Mouse (Mus musculus) intestine, embryonic 14.5 days (tissue): Measurements from ENCODE around the gene Fnbp4. TPM values are rescaled to one million over a fixed set of nuclear protein-coding genes. Genes with fewer than 3 reads are reported as not detected.

Experiments used
- ATAC-seq: fragments of 200-750 bp; cut with Nextera tagmentation; replicated peaks from 2 replicates; pipeline ENCODE4 v1.8.0; 2017; ENCODE audit warnings: low read depth, moderate number of reproducible peaks, moderate TSS enrichment, moderate library complexity; ENCODE audit not compliant: low FRiP score, low TSS enrichment
- DNase-seq: peaks from one replicate; pipeline ENCODE4 v3.0.0-alpha.2; 2018; ENCODE audit warnings: low spot score
- H3K27ac ChIP-seq: fragments of 300-500 bp; sonication (generic); 2 replicates; pipeline ENCODE4 v1.5.1; 2014; ENCODE audit warnings: low read depth, mild to moderate bottlenecking, control low read depth
- H3K27me3 ChIP-seq: fragments of 300-500 bp; sonication (generic); replicated peaks from 2 replicates; pipeline ENCODE4 v1.6.1; 2014; ENCODE audit warnings: low read length, control low read depth; ENCODE audit not compliant: control insufficient read depth, insufficient read depth
- H3K36me3 ChIP-seq: fragments of 300-500 bp; sonication (generic); 2 replicates; pipeline ENCODE4 v1.6.1; 2014; ENCODE audit warnings: low read length, control low read depth; ENCODE audit not compliant: control insufficient read depth, insufficient read depth
- H3K4me1 ChIP-seq: fragments of 300-500 bp; sonication (generic); replicated peaks from 2 replicates; pipeline ENCODE4 v1.6.1; 2014; ENCODE audit warnings: low read length, control low read depth, mixed read lengths; ENCODE audit not compliant: control insufficient read depth, insufficient read depth
- H3K4me2 ChIP-seq: fragments of 300-500 bp; sonication (generic); 2 replicates; pipeline ENCODE4 v1.6.1; 2014; ENCODE audit warnings: low read length
- H3K4me3 ChIP-seq: fragments of 300-500 bp; sonication (generic); 2 replicates; pipeline ENCODE4 v1.5.1; 2014; ENCODE audit warnings: low read depth, low read length, control low read depth, mixed read lengths
- H3K9ac ChIP-seq: fragments of 300-500 bp; sonication (generic); 2 replicates; pipeline ENCODE4 v1.6.1; 2014; ENCODE audit warnings: mild to moderate bottlenecking, low read length
- H3K9me3 ChIP-seq: fragments of 300-500 bp; sonication (generic); 2 replicates; pipeline ENCODE4 v1.6.1; 2016; ENCODE audit warnings: low read length, control low read depth; ENCODE audit not compliant: control insufficient read depth
- WGBS: fragments of 180-500 bp; shearing (Covaris S2); extraction: QIAGEN DNeasy Blood & Tissue Kit; methylation state at CpG from one replicate; pipeline ENCODE4 v1.1.7; 2014; 5-methylcytosine and 5-hydroxymethylcytosine counted together
- polyA plus RNA-seq: library from polyadenylated mRNA; unstranded; fragments of >200 nt; fragmentation: Nextera tagmentation; extraction: Ambion mirVana; gene quantifications from 2 replicates; pipeline ENCODE4 v1.2.1, GENCODE M21; 2014

Fnbp4 gene
- polyA plus RNA-seq, 1 experiment from 2014 or later: 87.7 TPM

GRCm38 (mm10) chr2:90739327-90739726, 5.8 kb upstream of the Fnbp4 start:
- H3K36me3 ChIP-seq: peaks cover 40% of the 10 kb centered on the region
- no peak overlapping the region for H3K4me3 ChIP-seq
- no peaks in the 10 kb centered on the region for H3K9me3 ChIP-seq
- no peak for ATAC-seq
- DNase-seq: no peak
- WGBS: 88% methylated on average over 3 of the region's 3 CpGs
- no peak overlapping the region for H3K4me2 ChIP-seq
- no peak overlapping the region for H3K27ac ChIP-seq
- no peaks in the 10 kb centered on the region for H3K27me3 ChIP-seq
- no peak overlapping the region for H3K9ac ChIP-seq
- no peaks in the 10 kb centered on the region for H3K4me1 ChIP-seq

GRCm38 (mm10) chr2:90739921-90740320, 5.2 kb upstream of the Fnbp4 start:
- H3K9ac ChIP-seq: no peak overlapping the region
- H3K4me2 ChIP-seq: no peak overlapping the region
- DNase-seq (no peak), ATAC-seq (no peak)
- peaks cover 34% of the 10 kb centered on the region for H3K36me3 ChIP-seq
- H3K4me3 ChIP-seq: no peak overlapping the region
- H3K9me3 ChIP-seq: no peaks in the 10 kb centered on the region
- H3K27ac ChIP-seq: no peak overlapping the region
- H3K27me3 ChIP-seq: no peaks in the 10 kb centered on the region
- WGBS: 91% methylated on average over 5 of the region's 5 CpGs
- H3K4me1 ChIP-seq: no peaks in the 10 kb centered on the region

GRCm38 (mm10) chr2:90744285-90745052, 701 bp upstream of the Fnbp4 start:
- Histone ChIP-seq H3K27ac (peak overlapping the region; percentile 96), H3K4me3 (peak overlapping the region; percentile 97), H3K27me3 (no peaks in the 10 kb centered on the region), H3K36me3 (peaks cover 20% of the 10 kb centered on the region), H3K9me3 (no peaks in the 10 kb centered on the region), H3K4me1 (peaks cover 10% of the 10 kb centered on the region; the same call in 1 of the 2 replicates), H3K4me2 (peak overlapping the region; percentile 57), H3K9ac (peak overlapping the region; percentile 37)
- DNase-seq (peak; percentile 59), ATAC-seq (no peak)
- 65% methylated on average over 12 of the region's 12 CpGs for WGBS

GRCm38 (mm10) chr2:90745740-90746537, 769 bp downstream of the Fnbp4 start:
- ATAC-seq (peak; percentile 47), DNase-seq (no peak)
- Histone ChIP-seq H3K27ac (peak overlapping the region; percentile 96), H3K36me3 (peaks cover 33% of the 10 kb centered on the region), H3K4me1 (peaks cover 10% of the 10 kb centered on the region; the same call in 1 of the 2 replicates), H3K4me2 (peak overlapping the region; percentile 88), H3K4me3 (peak overlapping the region; percentile 97), H3K9me3 (no peaks in the 10 kb centered on the region), H3K9ac (peak overlapping the region; percentile 96), H3K27me3 (no peaks in the 10 kb centered on the region)
- WGBS: under 1% methylated on average over 53 of the region's 54 CpGs

- H3K27ac ChIP-seq: no peak overlapping the region; the same call in 1 of the 2 replicates
- H3K9me3 ChIP-seq: no peaks in the 10 kb centered on the region
- DNase-seq: no peak
- ATAC-seq: no peak
- H3K4me3 ChIP-seq: peak overlapping the region; percentile 97
- H3K36me3 ChIP-seq: peaks cover 38% of the 10 kb centered on the region
- peaks cover 10% of the 10 kb centered on the region; the same call in 1 of the 2 replicates for H3K4me1 ChIP-seq
- peak overlapping the region; percentile 88 for H3K4me2 ChIP-seq
- H3K27me3 ChIP-seq: no peaks in the 10 kb centered on the region
- 11% methylated on average over 4 of the region's 4 CpGs for WGBS
- H3K9ac ChIP-seq: peak overlapping the region; percentile 96
These were observed 1.3 kb downstream of the Fnbp4 start for GRCm38 (mm10) chr2:90746538-90746865.

- H3K27ac ChIP-seq: no peak overlapping the region
- ATAC-seq: no peak
- 87% methylated on average over 10 of the region's 10 CpGs for WGBS
- DNase-seq: no peak
- peak overlapping the region; percentile 88 for H3K4me2 ChIP-seq
- H3K9me3 ChIP-seq: no peaks in the 10 kb centered on the region
- H3K9ac ChIP-seq: peak overlapping the region; percentile 96; the same call in 1 of the 2 replicates
- peak overlapping the region; percentile 97; the same call in 1 of the 2 replicates for H3K4me3 ChIP-seq
- H3K27me3 ChIP-seq: no peaks in the 10 kb centered on the region
- peaks cover 41% of the 10 kb centered on the region for H3K36me3 ChIP-seq
- H3K4me1 ChIP-seq: peaks cover 10% of the 10 kb centered on the region; the same call in 1 of the 2 replicates
These were observed 2.0 kb downstream of the Fnbp4 start for GRCm38 (mm10) chr2:90747131-90747530.

- peaks cover 68% of the 10 kb centered on the region for H3K36me3 ChIP-seq
- no peak overlapping the region for H3K4me2 ChIP-seq
- ATAC-seq (no peak), DNase-seq (no peak)
- H3K27ac ChIP-seq: no peak overlapping the region
- H3K27me3 ChIP-seq: no peaks in the 10 kb centered on the region
- H3K9me3 ChIP-seq: no peaks in the 10 kb centered on the region
- peaks cover 10% of the 10 kb centered on the region; the same call in 1 of the 2 replicates for H3K4me1 ChIP-seq
- WGBS: 81% methylated on average over 6 of the region's 6 CpGs
- H3K9ac ChIP-seq: no peak overlapping the region
- H3K4me3 ChIP-seq: no peak overlapping the region
These were observed 4.7 kb downstream of the Fnbp4 start for GRCm38 (mm10) chr2:90749676-90750459.

GRCm38 (mm10) chr2:90753565-90753964, 8.4 kb downstream of the Fnbp4 start:
- no peak overlapping the region for H3K4me3 ChIP-seq
- no peak overlapping the region for H3K4me2 ChIP-seq
- ATAC-seq: no peak
- H3K27me3 ChIP-seq: no peaks in the 10 kb centered on the region
- no peaks in the 10 kb centered on the region for H3K9me3 ChIP-seq
- WGBS: 93% methylated on average over 2 of the region's 2 CpGs
- H3K36me3 ChIP-seq: peaks cover 93% of the 10 kb centered on the region
- DNase-seq: no peak
- no peak overlapping the region for H3K9ac ChIP-seq
- no peaks in the 10 kb centered on the region; the same call in 1 of the 2 replicates for H3K4me1 ChIP-seq
- H3K27ac ChIP-seq: no peak overlapping the region
